Mouse (Mus musculus): ENCODE results near the gene Casp7.

DNA sequence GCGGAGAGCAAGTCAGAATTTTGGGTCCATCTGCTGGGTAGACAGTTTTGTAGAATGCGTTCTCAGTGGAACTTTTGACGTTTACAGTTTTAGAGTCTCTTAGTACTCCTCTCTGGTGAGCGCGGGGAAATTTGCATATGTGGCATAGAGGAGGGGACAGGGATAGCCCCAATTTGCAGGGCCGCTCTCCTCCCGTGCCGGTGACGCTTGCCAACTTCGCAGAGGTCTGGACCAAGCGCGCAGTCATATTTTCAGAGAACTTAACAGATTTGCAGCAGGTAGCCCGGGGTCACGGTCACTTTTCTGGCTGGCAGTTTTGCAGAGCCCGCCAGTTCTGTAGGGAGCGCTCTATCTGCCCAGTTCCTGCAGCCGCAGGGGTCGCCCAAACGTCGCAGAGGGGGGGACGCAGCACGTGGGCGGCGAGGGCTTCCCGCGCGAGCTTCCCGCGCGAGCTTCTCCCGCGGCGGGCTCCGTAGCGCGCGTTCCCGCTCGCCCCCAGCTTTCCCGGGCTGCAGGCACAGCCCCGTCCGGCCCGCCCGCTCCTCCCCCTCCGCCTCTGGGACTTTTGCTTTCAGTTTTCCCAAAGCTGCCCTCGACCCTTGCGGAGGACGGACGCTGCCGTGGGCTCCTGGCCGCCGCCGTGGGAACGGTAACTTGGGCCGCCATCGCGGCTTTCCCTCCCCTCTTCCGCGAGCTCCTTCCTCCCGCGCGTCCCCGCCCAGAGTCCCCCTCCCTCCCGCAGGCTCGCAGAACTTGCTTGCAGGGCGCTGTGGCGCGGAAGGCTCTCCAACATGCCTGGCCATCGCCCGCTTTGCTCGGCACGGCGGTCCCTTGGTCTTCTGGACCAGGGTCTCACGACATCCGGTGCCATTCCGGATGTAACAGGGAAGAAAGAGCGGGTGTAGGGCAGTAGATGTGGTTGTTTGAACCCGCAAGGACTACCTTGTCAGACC lies at the start of gene Casp7:
- TF ChIP-seq CTCF (IDR thresholded peaks at IDR 0.05; ENCODE audit: borderline replicate concordance, insufficient read depth, low read length) (no peak), POLR2A (IDR thresholded peaks at IDR 0.05; ENCODE audit: low read depth, low read length) (peak; percentile 76)

Measured in embryonic fibroblast, embryonic 13.5 days (primary cell).